Mouse (Mus musculus) brain, embryonic 14.5 days (tissue): Measurements from ENCODE around the gene Fam155a. TPM values are rescaled to one million over a fixed set of nuclear protein-coding genes. Genes with fewer than 3 reads are reported as not detected.

Source experiments
- DNase-seq: peaks from one replicate; pipeline ENCODE4 v3.0.0-alpha.2; 2011; ENCODE audit warnings: low read depth
- CTCF ChIP-seq: fragments of 200-500 bp; IDR thresholded peaks from 2 replicates; pipeline ENCODE4 v1.5.1; 2012; ENCODE audit warnings: inconsistent platforms, mild to moderate bottlenecking, moderate library complexity, borderline replicate concordance; ENCODE audit not compliant: insufficient read depth, insufficient read length; ENCODE audit errors: extremely low read depth
- POLR2A ChIP-seq: fragments of 200-500 bp; IDR thresholded peaks from 2 replicates; pipeline ENCODE4 v1.6.1; 2012; ENCODE audit warnings: mild to moderate bottlenecking, inconsistent platforms, borderline replicate concordance; ENCODE audit not compliant: poor library complexity, insufficient read depth, insufficient read length, severe bottlenecking; ENCODE audit errors: extremely low read depth
- polyA plus RNA-seq: library from polyadenylated mRNA; depleted of rRNA; stranded (reverse); fragments of >200 nt; gene quantifications from 2 replicates; pipeline ENCODE4 v1.2.3, GENCODE M21; 2012; rRNA removed

Gene Fam155a
- 31.4 and 46.6 TPM in 2 replicates for polyA plus RNA-seq

- DNase-seq: peak; percentile 74
- TF ChIP-seq CTCF (no peak), POLR2A (no peak; the same call in 1 of the 2 replicates)
Measured at GRCm38 (mm10) chr8:9770999-9771605, at the start of gene Fam155a. Gene Fam155a (minus strand): TSS chr8:9771161.

- no peak for DNase-seq
- TF ChIP-seq CTCF (no peak), POLR2A (no peak)
Measured at GRCm38 (mm10) chr8:9813273-9813946, 42.4 kb upstream of the Fam155a start.

GRCm38 (mm10) chr8:9810955-9811530 lies 40.1 kb upstream of the Fam155a start:
- DNase-seq: no peak
- TF ChIP-seq CTCF (no peak), POLR2A (no peak)

- no peak for TF ChIP-seq POLR2A
- no peak for TF ChIP-seq CTCF
- DNase-seq: no peak
Measured at GRCm38 (mm10) chr8:9808596-9808995, 37.6 kb upstream of the Fam155a start.

- no peak for DNase-seq
- TF ChIP-seq POLR2A (no peak), CTCF (no peak)
Measured at GRCm38 (mm10) chr8:9805676-9806075, 34.7 kb upstream of the Fam155a start.

GRCm38 (mm10) chr8:9800346-9800745 lies 29.4 kb upstream of the Fam155a start:
- DNase-seq: peak; percentile 60

GRCm38 (mm10) chr8:9799923-9800322 lies 29.0 kb upstream of the Fam155a start:
- no peak for TF ChIP-seq POLR2A
- TF ChIP-seq CTCF: no peak
- DNase-seq: no peak

- TF ChIP-seq POLR2A: no peak
- TF ChIP-seq CTCF: no peak
- DNase-seq: peak; percentile 43
Measured at GRCm38 (mm10) chr8:9797514-9797913, 26.6 kb upstream of the Fam155a start.

- no peak for DNase-seq
- TF ChIP-seq CTCF (no peak), POLR2A (no peak)
Measured at GRCm38 (mm10) chr8:9795724-9796123, 24.8 kb upstream of the Fam155a start.

- TF ChIP-seq CTCF (peak; percentile 10; the same call in 1 of the 2 replicates), POLR2A (no peak)
- no peak for DNase-seq
Measured at GRCm38 (mm10) chr8:9793351-9793750, 22.4 kb upstream of the Fam155a start.

- TF ChIP-seq POLR2A (no peak), CTCF (no peak)
- DNase-seq: peak; percentile 17
Measured at GRCm38 (mm10) chr8:9780332-9780731, 9.4 kb upstream of the Fam155a start.

- peak; percentile 40 for DNase-seq
- TF ChIP-seq POLR2A (no peak), CTCF (no peak)
Measured at GRCm38 (mm10) chr8:9778148-9778547, 7.2 kb upstream of the Fam155a start.
